Mouse (Mus musculus): ENCODE measurements at regions not wholly inside any gene's neighbourhood (a gene's known extent, or its start where the extent isn't known, plus 50 kb on each side); places are given as distances from the start of the nearest gene placed in this dataset.

- TF ChIP-seq CTCF (IDR thresholded peaks at IDR 0.05; ENCODE audit: insufficient read depth, low read length): no peak
- no peak for TF ChIP-seq POLR2A (IDR thresholded peaks at IDR 0.05; ENCODE audit: borderline replicate concordance, extremely low read depth, low read depth, low read length)
These were observed 135.8 kb upstream of the Arid1b start for GRCm38 (mm10) chr17:4858304-4858703.
